Mouse (Mus musculus) CH12.LX (cell line): ENCODE measurements around the gene Shisa8. TPM values are rescaled to one million over a fixed set of nuclear protein-coding genes. Genes with fewer than 3 reads are reported as not detected.

ENCODE experiments used
- DNase-seq: peaks from one replicate; pipeline ENCODE4 v3.0.0-alpha.2; 2013; ENCODE audit errors: extremely low read depth
- H3K27ac ChIP-seq: 2 replicates; pipeline ENCODE4 v1.5.1; 2012; ENCODE audit warnings: low read depth, mild to moderate bottlenecking, control low read depth, moderate library complexity; ENCODE audit not compliant: insufficient read depth
- H3K27me3 ChIP-seq: replicated peaks from 2 replicates; pipeline ENCODE3; 2012; ENCODE audit warnings: inconsistent platforms
- H3K36me3 ChIP-seq, 2 experiments: replicated peaks in 1 of 2; 2 replicates each; pipeline versions ENCODE3 to v1.6.1; 2012; ENCODE audit warnings: inconsistent platforms in 1 of 2, low read length in 1 of 2, mild to moderate bottlenecking in 1 of 2, mixed read lengths in 1 of 2, moderate library complexity in 1 of 2; ENCODE audit not compliant: control insufficient read depth in 1 of 2, insufficient read depth in 1 of 2
- H3K4me1 ChIP-seq, 2 experiments: 2 replicates each; pipeline ENCODE4 v1.6.1; 2012; ENCODE audit warnings: inconsistent platforms in 1 of 2, moderate library complexity in 1 of 2; ENCODE audit not compliant: insufficient read depth in 2 of 2, control insufficient read depth in 1 of 2
- H3K4me2 ChIP-seq: 2 replicates; pipeline ENCODE4 v1.6.1; 2012; ENCODE audit warnings: low read depth, mild to moderate bottlenecking, control low read depth; ENCODE audit not compliant: poor library complexity, insufficient read depth, severe bottlenecking
- H3K4me3 ChIP-seq, 3 experiments: fragments of 150-350 bp in 1 of 3; sonication (generic) in 1 of 3; replicated peaks in 1 of 3; 2 replicates each; pipeline versions ENCODE3 to v1.5.1; 2011 to 2012; ENCODE audit warnings: low read depth in 2 of 3, low read length in 2 of 3, mild to moderate bottlenecking in 2 of 3, moderate library complexity in 2 of 3, control low read depth in 1 of 3, improper control_type of control experiment in 1 of 3, inconsistent platforms in 1 of 3, mixed read lengths in 1 of 3; ENCODE audit not compliant: poor library complexity in 1 of 3
- H3K79me2 ChIP-seq: replicated peaks from 2 replicates; pipeline ENCODE4 v1.6.1; 2012; ENCODE audit warnings: mild to moderate bottlenecking, moderate library complexity; ENCODE audit not compliant: control insufficient read depth, poor library complexity, insufficient read depth, severe bottlenecking; ENCODE audit errors: extremely low read depth
- H3K9ac ChIP-seq: 2 replicates; pipeline ENCODE4 v1.6.1; 2012; ENCODE audit warnings: low read depth, mild to moderate bottlenecking, control low read depth, moderate library complexity; ENCODE audit not compliant: insufficient read depth
- H3K9me3 ChIP-seq: replicated peaks from 2 replicates; pipeline ENCODE3; 2012; ENCODE audit warnings: low read length, inconsistent platforms, mixed read lengths
- CHD2 ChIP-seq: IDR thresholded peaks from 2 replicates; pipeline ENCODE4 v1.6.1; 2011; ENCODE audit warnings: low read length, improper control_type of control experiment
- CTCF ChIP-seq, 2 experiments: IDR thresholded peaks in 1 of 2; conservative IDR thresholded peaks in 1 of 2; 2 replicates each; pipeline ENCODE4 v1.5.1; 2011 to 2012; ENCODE audit warnings: low read depth in 2 of 2, low read length in 2 of 2, improper control_type of control experiment in 1 of 2, inconsistent platforms in 1 of 2, mild to moderate bottlenecking in 1 of 2, moderate library complexity in 1 of 2
- ELF1 ChIP-seq: IDR thresholded peaks from 2 replicates; pipeline ENCODE4 v1.6.1; 2014; ENCODE audit warnings: low read depth, mild to moderate bottlenecking, inconsistent platforms, low read length, improper control_type of control experiment
- ETS1 ChIP-seq: conservative IDR thresholded peaks from 2 replicates; pipeline ENCODE4 v1.6.1; 2012; ENCODE audit warnings: low read depth, mild to moderate bottlenecking, inconsistent platforms, low read length, improper control_type of control experiment, moderate library complexity
- JUN ChIP-seq: IDR thresholded peaks from 2 replicates; pipeline ENCODE4 v1.6.1; 2011; ENCODE audit warnings: low read depth, mild to moderate bottlenecking, low read length, improper control_type of control experiment, moderate library complexity; ENCODE audit not compliant: insufficient read depth
- MAFK ChIP-seq: IDR thresholded peaks from 2 replicates; pipeline ENCODE4 v1.6.1; 2011; ENCODE audit warnings: low read length, improper control_type of control experiment; ENCODE audit not compliant: insufficient replicate concordance
- MYC ChIP-seq: IDR thresholded peaks from 2 replicates; pipeline ENCODE4 v1.6.1; 2011; ENCODE audit warnings: low read depth, mild to moderate bottlenecking, improper control_type of control experiment, low read length
- POLR2A ChIP-seq: IDR thresholded peaks from 2 replicates; pipeline ENCODE4 v1.6.1; 2011; ENCODE audit warnings: low read depth, mild to moderate bottlenecking, improper control_type of control experiment, low read length
- POLR2AphosphoS2 ChIP-seq: IDR thresholded peaks from 2 replicates; pipeline ENCODE4 v1.6.1; 2011; ENCODE audit warnings: low read depth, low read length, improper control_type of control experiment
- RAD21 ChIP-seq: IDR thresholded peaks from 2 replicates; pipeline ENCODE4 v1.6.1; 2011; ENCODE audit warnings: low read depth, mild to moderate bottlenecking, low read length, improper control_type of control experiment, moderate library complexity
- USF1 ChIP-seq: IDR thresholded peaks from 2 replicates; pipeline ENCODE4 v1.6.1; 2014; ENCODE audit warnings: low read depth, mild to moderate bottlenecking, inconsistent platforms, low read length, improper control_type of control experiment
- ZMIZ1 ChIP-seq: IDR thresholded peaks from 2 replicates; pipeline ENCODE4 v1.6.1; 2012; ENCODE audit warnings: low read depth, mild to moderate bottlenecking, inconsistent platforms, low read length, improper control_type of control experiment
- dilution Hi-C: fragments of 300-500 bp; cut with MboI; formaldehyde crosslinking; loops from 2 replicates; pipeline ENCODE4 v1.14.3; 2020; ENCODE audit warnings: low sequenced_read_pairs; ENCODE audit not compliant: extremely low pct_unique_long_range_greater_than_20kb, extremely low pct_ligation_motif_present
- in situ Hi-C: fragments of 300-500 bp; cut with MboI; formaldehyde crosslinking; loops from 3 replicates; pipeline ENCODE4 v1.14.3; 2019; ENCODE audit warnings: low sequenced_read_pairs, low pct_ligation_motif_present, low pct_unique_long_range_greater_than_20kb, mixed read lengths
- polyA plus RNA-seq: library from polyadenylated mRNA; unstranded; fragments of >175 nt; gene quantifications from 2 replicates; pipeline ENCODE4 v1.2.1, GENCODE M21; 2012; ENCODE audit warnings: low read depth; ENCODE audit not compliant: insufficient read length
- total RNA-seq, 2 experiments: library from RNA; depleted of rRNA; stranded (reverse); fragments of 300-350 nt in 1 of 2; fragments of >200 nt in 1 of 2; gene quantifications; 2 replicates each; pipeline ENCODE4 v1.2.3; 2012 to 2014

Shisa8 gene
- total and polyA plus RNA-seq, 3 experiments, result 83.4 to 159 (median 103) TPM

- dilution Hi-C loops (no loop called here), in situ Hi-C loops (loop anchor here (10.0 kb wide), 1 partner anchor 65 kb away; the partner anchor contains the start of gene Srebf2)
- H3K36me3 ChIP-seq, result peaks cover 40 to 58% of the 10 kb centered on the region in 2 experiments
- no peaks in the 10 kb centered on the region for H3K27me3 ChIP-seq
- H3K79me2 ChIP-seq, result peaks cover 59% of the 10 kb centered on the region
- H3K27ac ChIP-seq, result peak overlapping the region; percentile 25
- peak overlapping the region; percentile 88 for H3K4me2 ChIP-seq
- peaks cover 9% of the 10 kb centered on the region for H3K9me3 ChIP-seq
- no peak for DNase-seq
- peak overlapping the region; percentile 74 to 98 (median 93) for H3K4me3 ChIP-seq
- H3K4me1 ChIP-seq, result peaks cover 14 to 45% of the 10 kb centered on the region in 2 experiments; a peak in 3 of 4 replicates
- peak; percentile 39; the same call in 1 of the 2 replicates for TF ChIP-seq CHD2
- TF ChIP-seq POLR2A, result no peak; the same call in 1 of the 2 replicates
- TF ChIP-seq MAFK, result no peak
- TF ChIP-seq ELF1, result 0 out of 2 replicates have a peak, but pooled peaks have one; percentile 17
- no peak for TF ChIP-seq RAD21
- peak overlapping the region; percentile 82 for H3K9ac ChIP-seq
These were observed 3.1 kb downstream of the Shisa8 start for GRCm38 (mm10) chr15:82209295-82210050.

DNA sequence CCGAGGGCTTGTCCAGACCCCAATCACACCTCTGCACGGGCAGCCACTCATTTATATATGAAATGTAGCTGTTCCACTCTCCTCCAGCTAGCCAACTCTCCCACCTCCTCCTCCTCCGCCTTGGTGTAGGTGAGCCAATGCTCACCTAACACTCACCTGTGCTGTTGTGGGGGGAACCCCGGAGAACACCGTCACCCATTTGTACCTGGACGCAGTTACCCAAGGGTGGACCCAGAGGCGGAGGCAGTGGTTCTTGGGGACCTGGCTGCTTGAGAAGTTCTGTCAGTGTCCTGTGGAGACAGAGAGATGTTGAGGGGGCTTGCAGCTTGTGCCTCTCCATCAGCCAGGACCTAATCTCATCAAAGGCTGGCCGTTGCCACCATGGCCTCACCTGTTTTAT lies 4.3 kb downstream of the Shisa8 start:
- H3K79me2 ChIP-seq, result peaks cover 54% of the 10 kb centered on the region
- dilution Hi-C loops, result no loop called here
- peaks cover 9% of the 10 kb centered on the region for H3K9me3 ChIP-seq
- no peak for DNase-seq
- H3K4me3 ChIP-seq, result no peak overlapping the region
- peaks cover 47 to 69% of the 10 kb centered on the region in 2 experiments for H3K36me3 ChIP-seq
- TF ChIP-seq POLR2AphosphoS2 (peak; percentile 57; the same call in 1 of the 2 replicates), ETS1 (no peak), CTCF (conservative IDR thresholded peaks at IDR 0.05 in 1 of 2, IDR thresholded peaks at IDR 0.05 in 1 of 2; ENCODE audit: low read depth in 2 of 2, low read length in 2 of 2) (no peak), USF1 (no peak)
- no peak overlapping the region for H3K9ac ChIP-seq
- H3K27me3 ChIP-seq, result no peaks in the 10 kb centered on the region
- H3K27ac ChIP-seq, result no peak overlapping the region
- H3K4me2 ChIP-seq, result no peak overlapping the region
- H3K4me1 ChIP-seq, result peaks cover 12 to 54% of the 10 kb centered on the region in 2 experiments; a peak in 3 of 4 replicates
- in situ Hi-C loops, result no loop called here

GRCm38 (mm10) chr15:82207504-82208219 lies 5.0 kb downstream of the Shisa8 start:
- no peak for DNase-seq
- H3K9ac ChIP-seq, result no peak overlapping the region
- H3K4me1 ChIP-seq, result peaks cover 12 to 54% of the 10 kb centered on the region in 2 experiments; a peak in 3 of 4 replicates
- dilution Hi-C loops, result no loop called here
- no peaks in the 10 kb centered on the region for H3K27me3 ChIP-seq
- no peak for TF ChIP-seq POLR2AphosphoS2
- TF ChIP-seq ZMIZ1, result peak; percentile 21; the same call in 1 of the 2 replicates
- no peak for TF ChIP-seq MYC
- TF ChIP-seq JUN, result no peak
- TF ChIP-seq CHD2, result 0 out of 2 replicates have a peak, but pooled peaks have one; percentile 13
- TF ChIP-seq, all 38 proteins: peak for 2
- in situ Hi-C loops, result no loop called here
- Histone ChIP-seq H3K36me3 (peaks cover 54 to 76% of the 10 kb centered on the region in 2 experiments), H3K27ac (no peak overlapping the region), H3K4me2 (no peak overlapping the region), H3K4me3 (no peak overlapping the region), H3K9me3 (peaks cover 9% of the 10 kb centered on the region), H3K79me2 (peaks cover 49% of the 10 kb centered on the region)
